Mouse (Mus musculus) forebrain, embryonic 16.5 days (tissue): ENCODE measurements at regions not wholly inside any gene's neighbourhood (a gene's known extent, or its start where the extent isn't known, plus 50 kb on each side); places are given as distances from the start of the nearest gene placed in this dataset.
"Not testable (repeated sequence)": the region's sequence is repeated elsewhere in the genome, so short reads cannot be mapped to it uniquely, and the experiment has no call there.

Experiments used
- ATAC-seq: fragments of 200-750 bp; cut with Nextera tagmentation; 2 replicates; pipeline ENCODE4 v1.8.0; 2017; ENCODE audit warnings: mild to moderate bottlenecking, moderate library complexity
- H3K27ac ChIP-seq: fragments of 300-500 bp; sonication (generic); 2 replicates; pipeline ENCODE4 v1.5.1; 2014; ENCODE audit warnings: low read length, control low read depth
- H3K27me3 ChIP-seq: fragments of 300-500 bp; sonication (generic); replicated peaks from 2 replicates; pipeline ENCODE4 v1.6.1; 2014; ENCODE audit warnings: low read length; ENCODE audit not compliant: control insufficient read depth, insufficient read depth
- H3K36me3 ChIP-seq: fragments of 300-500 bp; sonication (generic); 2 replicates; pipeline ENCODE4 v1.6.1; 2014; ENCODE audit not compliant: control insufficient read depth, insufficient read depth
- H3K4me1 ChIP-seq: fragments of 300-500 bp; sonication (generic); replicated peaks from 2 replicates; pipeline ENCODE4 v1.6.1; 2014; ENCODE audit warnings: low read length; ENCODE audit not compliant: control insufficient read depth, insufficient read depth
- H3K4me2 ChIP-seq: fragments of 300-500 bp; sonication (generic); 2 replicates; pipeline ENCODE4 v1.6.1; 2014; ENCODE audit warnings: mild to moderate bottlenecking, low read length, control low read depth
- H3K4me3 ChIP-seq: fragments of 300-500 bp; sonication (generic); replicated peaks from 2 replicates; pipeline ENCODE4 v1.5.1; 2014; ENCODE audit warnings: mild to moderate bottlenecking, low read length, control low read depth
- H3K9ac ChIP-seq: fragments of 300-500 bp; sonication (generic); replicated peaks from 2 replicates; pipeline ENCODE4 v1.6.1; 2014; ENCODE audit warnings: low read depth, low read length, control low read depth
- H3K9me3 ChIP-seq: fragments of 300-500 bp; sonication (generic); 2 replicates; pipeline ENCODE4 v1.6.1; 2016; ENCODE audit warnings: low read length; ENCODE audit not compliant: control insufficient read depth
- WGBS: fragments of 180-500 bp; shearing (Covaris S2); extraction: QIAGEN DNeasy Blood & Tissue Kit; methylation state at CpG from one replicate; pipeline ENCODE4 v1.1.7; 2014; 5-methylcytosine and 5-hydroxymethylcytosine counted together

DNA sequence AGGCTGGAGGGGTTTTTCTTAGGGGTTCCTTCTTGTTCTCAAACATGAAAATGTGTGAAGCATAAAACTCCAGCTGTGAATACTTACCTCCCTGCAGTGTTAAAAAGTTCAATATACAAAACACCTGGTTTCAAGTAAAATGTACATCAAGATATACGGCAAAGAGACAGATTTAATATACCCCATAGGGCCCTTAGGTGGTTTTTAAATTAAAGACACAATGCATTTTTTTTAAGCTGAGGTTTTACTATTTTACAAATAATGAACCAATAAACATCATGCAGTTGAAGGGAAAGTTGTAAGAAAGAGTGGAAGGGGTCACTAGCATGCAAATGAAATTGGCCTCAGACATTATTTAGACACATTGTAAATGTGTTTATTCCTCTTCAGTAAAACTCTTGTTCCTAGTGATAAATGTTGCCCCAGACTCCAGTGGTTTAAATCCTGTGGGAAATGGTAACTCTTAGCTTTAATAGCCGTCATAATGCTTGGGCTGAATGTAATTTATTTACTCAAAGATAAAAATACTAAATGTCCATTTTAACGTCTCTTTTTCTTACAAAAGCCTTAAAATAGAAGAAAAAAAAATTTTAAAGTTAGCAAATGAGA is 1337.9 kb downstream of the Efnb2 start:
- Histone ChIP-seq H3K27me3 (no peaks in the 10 kb centered on the region), H3K27ac (no peak overlapping the region), H3K9me3 (no peaks in the 10 kb centered on the region), H3K9ac (no peak overlapping the region), H3K36me3 (no peaks in the 10 kb centered on the region), H3K4me2 (no peak overlapping the region), H3K4me3 (no peak overlapping the region), H3K4me1 (no peaks in the 10 kb centered on the region)
- ATAC-seq = no peak
- 34% methylated on average over 3 of the region's 3 CpGs for WGBS

DNA sequence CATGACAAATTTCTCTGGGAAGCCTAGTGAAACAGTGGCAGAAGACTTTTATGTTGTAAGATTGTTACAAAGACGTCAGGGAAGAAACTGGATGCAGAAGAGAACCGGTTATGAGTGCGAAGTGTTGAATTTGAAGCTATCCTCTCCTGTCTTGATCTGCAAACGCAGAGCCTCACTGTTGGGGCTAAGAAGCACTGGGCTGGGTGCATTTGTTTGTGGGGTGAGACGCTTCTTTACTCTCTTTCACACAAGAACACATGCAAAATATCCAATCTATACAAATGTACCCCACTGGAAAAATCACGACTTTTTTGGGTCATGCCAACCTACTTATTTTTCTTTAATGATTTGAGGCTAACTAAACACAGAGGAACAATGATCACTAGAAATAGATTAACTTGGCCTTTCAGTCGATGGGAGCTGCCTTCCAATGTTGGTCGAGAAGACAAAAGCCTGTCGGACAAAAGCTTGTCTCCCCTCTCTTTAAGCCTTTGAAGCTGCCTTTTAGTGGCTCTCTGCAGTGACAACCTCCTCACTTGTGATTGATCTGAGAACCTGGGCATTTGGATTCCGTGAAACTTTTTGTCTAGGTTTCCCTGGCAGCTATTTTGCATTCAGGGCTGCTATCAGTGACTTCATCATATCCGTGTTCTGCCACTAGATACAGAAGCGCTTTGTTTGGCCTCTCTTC is 1338.5 kb downstream of the Efnb2 start:
- no peak overlapping the region for H3K27ac ChIP-seq
- WGBS = 11% methylated on average over 12 of the region's 12 CpGs
- no peaks in the 10 kb centered on the region for H3K36me3 ChIP-seq
- no peak overlapping the region for H3K4me2 ChIP-seq
- no peaks in the 10 kb centered on the region for H3K4me1 ChIP-seq
- no peak overlapping the region for H3K4me3 ChIP-seq
- peak; percentile 65 for ATAC-seq
- H3K9me3 ChIP-seq = no peaks in the 10 kb centered on the region
- H3K27me3 ChIP-seq = no peaks in the 10 kb centered on the region
- no peak overlapping the region for H3K9ac ChIP-seq

DNA sequence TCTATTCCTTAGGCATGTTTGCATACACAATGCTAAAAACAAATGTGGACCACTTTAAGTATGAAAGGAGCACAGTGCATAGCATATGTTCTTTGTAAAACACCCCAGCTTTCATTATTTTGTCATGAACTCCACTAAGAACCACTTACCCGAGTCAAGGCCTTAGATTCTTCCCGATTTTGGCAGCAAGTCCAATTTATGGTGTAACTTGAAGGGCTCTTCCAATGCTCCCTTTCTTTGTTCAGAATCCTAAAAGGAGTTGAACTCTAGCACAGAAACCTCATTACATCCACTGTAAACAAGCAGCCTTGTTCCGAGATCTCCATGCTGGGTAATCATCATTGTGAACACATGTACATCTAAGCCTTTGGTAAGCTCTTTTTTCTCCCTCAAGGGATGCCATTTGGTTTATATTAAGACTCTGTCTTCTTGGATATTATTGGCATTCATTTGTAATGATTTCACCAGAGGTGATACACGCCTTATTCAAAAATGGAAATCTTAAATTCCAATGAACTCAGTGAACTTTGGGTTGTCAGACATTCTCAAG is 1344.2 kb downstream of the Efnb2 start:
- H3K4me1 ChIP-seq = no peaks in the 10 kb centered on the region
- ATAC-seq = no peak
- H3K27me3 ChIP-seq = no peaks in the 10 kb centered on the region
- H3K4me2 ChIP-seq = no peak overlapping the region
- H3K9ac ChIP-seq = no peak overlapping the region
- no peak overlapping the region for H3K4me3 ChIP-seq
- no peaks in the 10 kb centered on the region for H3K9me3 ChIP-seq
- H3K36me3 ChIP-seq = no peaks in the 10 kb centered on the region
- 32% methylated on average over 4 of the region's 4 CpGs for WGBS
- no peak overlapping the region for H3K27ac ChIP-seq

DNA sequence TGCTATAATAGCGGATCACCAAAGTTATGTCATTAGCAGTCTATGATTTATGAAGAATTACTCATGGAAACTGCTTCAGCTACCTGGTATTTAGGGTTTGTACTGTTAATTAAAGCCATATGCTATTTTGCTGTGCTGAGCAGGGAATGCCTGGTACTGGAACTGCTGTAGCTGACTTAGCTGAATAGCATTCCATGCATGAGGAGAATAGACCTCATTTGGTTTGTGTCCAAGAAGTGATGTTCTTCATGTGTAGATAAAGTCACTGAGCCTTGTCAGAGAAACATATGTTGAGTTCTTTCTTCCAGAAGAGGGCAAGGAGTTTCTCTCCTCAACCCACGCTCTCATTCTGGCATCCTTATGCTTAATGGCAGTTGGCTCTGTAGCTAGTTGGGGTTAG is 1351.8 kb downstream of the Efnb2 start:
- Histone ChIP-seq H3K9me3 (no peaks in the 10 kb centered on the region), H3K27me3 (no peaks in the 10 kb centered on the region), H3K36me3 (no peaks in the 10 kb centered on the region), H3K4me2 (no peak overlapping the region), H3K27ac (no peak overlapping the region), H3K4me1 (no peaks in the 10 kb centered on the region), H3K4me3 (no peak overlapping the region), H3K9ac (no peak overlapping the region)
- ATAC-seq = no peak
- WGBS = 80% methylated on average over 2 of the region's 2 CpGs

DNA sequence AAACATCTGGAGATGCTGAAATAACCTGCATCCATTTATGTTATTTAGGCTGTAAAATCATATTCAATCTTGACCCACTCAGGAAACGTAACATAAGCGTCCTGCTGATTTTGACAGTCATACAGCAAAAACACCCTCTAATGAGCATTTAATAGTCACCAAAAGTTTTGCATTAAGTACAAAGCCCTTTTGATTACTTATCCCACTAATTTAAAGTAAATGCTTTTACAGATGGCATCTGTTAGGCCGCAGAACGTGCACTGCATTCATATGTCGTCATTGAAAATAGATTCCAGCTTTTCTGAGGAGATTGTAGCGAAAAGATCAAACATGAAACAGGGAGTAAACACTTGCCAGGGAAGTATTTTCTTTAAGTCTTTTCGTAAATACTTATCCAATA is 1371.7 kb downstream of the Efnb2 start:
- H3K9ac ChIP-seq = no peak overlapping the region
- H3K4me3 ChIP-seq = no peak overlapping the region
- H3K9me3 ChIP-seq = no peaks in the 10 kb centered on the region
- no peaks in the 10 kb centered on the region for H3K36me3 ChIP-seq
- no peak overlapping the region for H3K27ac ChIP-seq
- no peaks in the 10 kb centered on the region; the same call in 1 of the 2 replicates for H3K4me1 ChIP-seq
- 23% methylated on average over 7 of the region's 7 CpGs for WGBS
- no peak overlapping the region for H3K4me2 ChIP-seq
- ATAC-seq = peak; percentile 58; the same call in 1 of the 2 replicates
- H3K27me3 ChIP-seq = no peaks in the 10 kb centered on the region

DNA sequence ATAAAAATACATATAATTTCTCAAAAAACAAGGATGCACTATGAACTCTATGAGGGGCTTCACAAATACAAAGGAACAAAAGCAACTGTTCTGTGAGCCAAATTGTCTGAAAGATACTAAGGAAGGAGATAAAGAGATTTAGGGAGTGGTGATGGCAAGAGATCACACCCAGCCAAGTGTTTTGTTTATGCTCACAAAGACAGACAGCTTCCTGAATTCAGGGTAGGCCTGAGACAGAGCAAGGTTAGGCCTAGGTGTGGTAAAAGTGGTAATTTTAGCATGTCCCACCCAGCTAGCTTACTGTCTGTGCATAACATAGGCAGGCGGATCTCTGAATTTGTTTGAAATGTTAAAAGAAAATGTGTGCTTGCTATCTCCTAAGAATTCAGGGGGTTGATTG is 1374.5 kb downstream of the Efnb2 start:
- H3K27me3 ChIP-seq = no peaks in the 10 kb centered on the region
- no peaks in the 10 kb centered on the region for H3K9me3 ChIP-seq
- no peaks in the 10 kb centered on the region for H3K36me3 ChIP-seq
- H3K4me1 ChIP-seq = no peaks in the 10 kb centered on the region; the same call in 1 of the 2 replicates
- WGBS = 100% methylated on average over 1 of the region's 1 CpGs
- no peak overlapping the region for H3K9ac ChIP-seq
- no peak for ATAC-seq
- no peak overlapping the region for H3K4me3 ChIP-seq
- no peak overlapping the region for H3K27ac ChIP-seq
- H3K4me2 ChIP-seq = no peak overlapping the region

DNA sequence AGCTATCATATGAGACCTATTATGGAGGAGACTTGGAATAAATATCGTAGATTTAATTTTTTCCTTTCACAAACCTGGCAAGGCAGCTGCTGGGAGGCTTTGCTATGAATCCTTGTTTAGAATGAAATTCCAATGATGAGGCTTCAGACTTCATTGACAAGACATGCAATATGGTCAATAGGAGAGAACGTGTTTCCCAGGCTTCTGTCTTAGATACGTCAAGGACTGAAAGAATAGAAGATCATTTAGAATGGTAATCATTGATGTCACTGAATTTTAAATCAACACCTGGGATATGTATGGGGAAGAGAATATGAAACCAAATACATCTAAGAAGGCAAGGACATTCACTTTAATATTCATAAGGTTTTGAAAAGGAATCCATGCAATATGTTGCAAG is 1393.6 kb downstream of the Efnb2 start:
- Histone ChIP-seq H3K27ac (no peak overlapping the region), H3K27me3 (no peaks in the 10 kb centered on the region), H3K9me3 (no peaks in the 10 kb centered on the region), H3K4me1 (no peaks in the 10 kb centered on the region), H3K4me2 (no peak overlapping the region), H3K36me3 (no peaks in the 10 kb centered on the region), H3K4me3 (no peak overlapping the region), H3K9ac (no peak overlapping the region)
- peak; percentile 72 for ATAC-seq
- 51% methylated on average over 3 of the region's 3 CpGs for WGBS

DNA sequence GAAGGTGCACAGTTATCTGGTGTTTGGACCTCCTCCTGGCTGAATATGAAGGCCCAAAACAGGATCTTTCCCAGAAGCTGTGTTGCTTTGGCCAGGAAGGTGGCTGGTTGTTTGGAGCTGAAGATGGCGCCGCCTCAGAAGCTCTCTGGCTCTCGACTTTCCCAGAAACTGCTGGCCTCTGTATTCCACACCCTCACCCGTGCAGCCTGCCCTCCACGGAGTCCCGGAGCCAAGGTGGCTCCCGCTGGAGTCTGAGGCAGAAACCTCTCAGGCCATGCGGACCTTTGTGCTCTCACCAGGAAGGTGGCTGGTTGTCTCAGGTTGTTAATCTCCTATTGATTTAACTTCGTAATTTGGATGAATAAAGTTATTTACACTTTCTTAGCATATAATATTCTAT is 1406.7 kb downstream of the Efnb2 start:
- H3K9ac ChIP-seq, H3K27me3 ChIP-seq, H3K27ac ChIP-seq, H3K36me3 ChIP-seq, H3K4me3 ChIP-seq, H3K9me3 ChIP-seq, ATAC-seq, H3K4me2 ChIP-seq, H3K4me1 ChIP-seq: not testable (repeated sequence)
- 91% methylated on average over 9 of the region's 9 CpGs for WGBS

DNA sequence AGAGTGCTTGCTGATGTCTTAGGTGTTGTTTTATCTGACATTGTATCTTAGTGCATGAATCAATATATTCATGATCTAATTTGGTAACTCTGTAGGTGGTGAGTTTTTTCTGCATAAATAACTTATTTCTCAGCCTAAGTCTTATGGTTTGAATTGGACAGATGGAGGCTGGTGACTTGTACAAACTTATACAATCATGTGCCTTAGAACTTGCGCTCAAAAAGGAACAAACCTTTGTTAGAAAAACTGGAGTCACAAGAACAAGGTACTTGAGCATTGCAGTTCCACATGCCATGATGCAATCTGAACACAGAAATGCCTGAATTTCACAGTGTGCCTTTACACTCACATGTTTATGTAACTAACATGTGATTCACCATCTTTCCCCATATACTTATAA is 1420.7 kb downstream of the Efnb2 start:
- Histone ChIP-seq H3K9me3 (no peaks in the 10 kb centered on the region), H3K27ac (no peak overlapping the region), H3K4me3 (no peak overlapping the region), H3K4me2 (no peak overlapping the region), H3K27me3 (no peaks in the 10 kb centered on the region), H3K9ac (no peak overlapping the region), H3K36me3 (no peaks in the 10 kb centered on the region), H3K4me1 (no peaks in the 10 kb centered on the region)
- ATAC-seq = no peak
- WGBS = 98% methylated on average over 1 of the region's 1 CpGs
